Mouse (Mus musculus): ENCODE results near the gene Slc27a5. TPM values are rescaled to one million over a fixed set of nuclear protein-coding genes. Genes with fewer than 3 reads are reported as not detected.

Gene Slc27a5
- total RNA-seq, 1 experiment = 0.45 TPM

DNA sequence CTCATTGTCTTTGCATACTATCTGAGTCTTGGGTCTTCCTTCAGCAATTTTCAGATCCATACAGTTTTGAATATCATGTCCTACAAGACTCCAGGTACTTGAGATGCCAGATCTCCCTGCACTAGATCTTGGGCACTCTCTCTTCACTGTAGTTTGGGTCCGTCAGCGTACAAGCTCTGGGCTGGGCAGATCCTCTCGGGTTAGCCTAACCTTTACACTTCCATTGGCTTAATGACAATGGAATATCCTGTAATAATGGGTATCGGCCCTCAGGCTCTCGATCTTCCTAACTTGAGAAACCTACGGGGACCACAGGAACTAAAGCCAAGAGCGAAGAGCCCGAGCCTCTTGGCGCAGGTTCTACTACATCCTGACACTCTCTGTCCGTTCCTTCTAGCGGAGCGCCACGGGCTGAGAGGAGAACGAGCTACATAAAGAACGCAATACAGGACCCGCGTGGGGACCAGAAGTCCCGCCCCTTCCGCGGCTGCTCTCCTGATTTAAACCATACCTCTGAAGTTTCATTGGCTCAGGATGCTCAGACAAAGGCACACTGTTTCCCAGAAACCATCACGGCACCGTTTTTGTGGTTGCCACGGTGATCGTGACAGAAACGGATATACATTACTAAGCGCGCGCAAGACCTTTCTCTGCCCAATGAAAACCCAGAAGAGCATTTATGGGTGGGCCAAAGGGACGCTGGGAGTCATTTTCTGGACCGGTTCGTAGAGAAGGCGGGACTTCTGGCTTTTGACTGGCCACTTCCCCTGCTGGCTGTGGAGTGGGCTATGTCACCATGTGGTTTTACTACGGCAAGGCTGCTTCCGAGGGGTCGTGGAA is 48.7 kb downstream of the Slc27a5 start:
- no peaks in the 10 kb centered on the region for H3K9me3 ChIP-seq (ENCODE audit: control insufficient read depth, insufficient read depth, low read depth, low read length)
- in situ Hi-C loops (cut with MboI; ENCODE audit: low sequenced_read_pairs in 2 of 2, unreplicated experiment in 2 of 2) = no loop called here
- peak overlapping the region; percentile 71 to 77 for H3K4me3 ChIP-seq (ENCODE audit: insufficient read depth in 1 of 2, low read depth in 1 of 2, low read length in 2 of 2, poor library complexity in 1 of 2, severe bottlenecking in 1 of 2)
- no peaks in the 10 kb centered on the region for H3K36me3 ChIP-seq (ENCODE audit: control insufficient read depth, insufficient read depth, low read length, poor library complexity, severe bottlenecking)
- H3K9ac ChIP-seq (ENCODE audit: insufficient read depth, low read depth, low read length, poor library complexity, severe bottlenecking) = peak overlapping the region; percentile 95
- H3K27ac ChIP-seq (ENCODE audit: insufficient read depth, low read depth, low read length, poor library complexity, severe bottlenecking) = peak overlapping the region; percentile 78
- peak; percentile 96 for DNase-seq (ENCODE audit: low read depth, low spot score)
- H3K4me1 ChIP-seq (ENCODE audit: control insufficient read depth in 2 of 2, insufficient read depth in 2 of 2, low read length in 2 of 2, poor library complexity in 1 of 2) = peaks cover 0 to 3% of the 10 kb centered on the region in 2 experiments; a peak in 1 of 4 replicates
- TF ChIP-seq ZC3H11A (IDR thresholded peaks at IDR 0.05; ENCODE audit: borderline replicate concordance, low read depth, low read length) (no peak), CHD2 (IDR thresholded peaks at IDR 0.05; ENCODE audit: low read depth, low read length) (no peak), HCFC1 (IDR thresholded peaks at IDR 0.05; ENCODE audit: borderline replicate concordance, insufficient read depth, low read length) (no peak)

DNA sequence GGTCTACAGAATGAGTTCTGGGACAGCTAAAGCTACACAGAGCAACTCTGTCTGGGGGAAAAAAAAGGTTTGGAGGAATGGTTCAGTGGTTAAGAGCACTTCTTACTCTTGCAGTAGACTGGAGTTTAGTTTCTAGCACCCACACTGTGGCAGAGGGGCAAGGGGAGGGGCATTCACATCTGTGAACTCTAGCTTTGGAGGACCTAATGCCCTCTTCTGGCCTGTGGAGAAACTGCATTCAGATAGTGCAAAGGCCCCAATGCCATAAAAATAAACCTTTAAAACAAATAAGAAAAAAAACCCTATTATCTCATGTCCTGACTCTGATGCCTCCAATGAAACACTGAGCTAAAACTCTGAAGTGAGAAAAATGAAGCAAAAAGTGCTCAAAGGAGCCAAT is 54.5 kb downstream of the Slc27a5 start:
- Histone ChIP-seq H3K36me3 (ENCODE audit: control insufficient read depth, insufficient read depth, low read length, poor library complexity, severe bottlenecking) (no peaks in the 10 kb centered on the region), H3K27ac (ENCODE audit: insufficient read depth, low read depth, low read length, poor library complexity, severe bottlenecking) (no peak overlapping the region), H3K4me3 (ENCODE audit: insufficient read depth in 1 of 2, low read depth in 1 of 2, low read length in 2 of 2, poor library complexity in 1 of 2, severe bottlenecking in 1 of 2) (no peak overlapping the region), H3K9me3 (ENCODE audit: control insufficient read depth, insufficient read depth, low read depth, low read length) (no peaks in the 10 kb centered on the region), H3K4me1 (ENCODE audit: control insufficient read depth in 2 of 2, insufficient read depth in 2 of 2, low read length in 2 of 2, poor library complexity in 1 of 2) (no peaks in the 10 kb centered on the region), H3K9ac (ENCODE audit: insufficient read depth, low read depth, low read length, poor library complexity, severe bottlenecking) (no peak overlapping the region)
- in situ Hi-C loops (cut with MboI; ENCODE audit: low sequenced_read_pairs in 2 of 2, unreplicated experiment in 2 of 2) = no loop called here
- DNase-seq (ENCODE audit: low read depth, low spot score) = no peak
- TF ChIP-seq ZC3H11A (IDR thresholded peaks at IDR 0.05; ENCODE audit: borderline replicate concordance, low read depth, low read length) (peak; percentile 60; the same call in 1 of the 2 replicates), HCFC1 (IDR thresholded peaks at IDR 0.05; ENCODE audit: borderline replicate concordance, insufficient read depth, low read length) (no peak)

DNA sequence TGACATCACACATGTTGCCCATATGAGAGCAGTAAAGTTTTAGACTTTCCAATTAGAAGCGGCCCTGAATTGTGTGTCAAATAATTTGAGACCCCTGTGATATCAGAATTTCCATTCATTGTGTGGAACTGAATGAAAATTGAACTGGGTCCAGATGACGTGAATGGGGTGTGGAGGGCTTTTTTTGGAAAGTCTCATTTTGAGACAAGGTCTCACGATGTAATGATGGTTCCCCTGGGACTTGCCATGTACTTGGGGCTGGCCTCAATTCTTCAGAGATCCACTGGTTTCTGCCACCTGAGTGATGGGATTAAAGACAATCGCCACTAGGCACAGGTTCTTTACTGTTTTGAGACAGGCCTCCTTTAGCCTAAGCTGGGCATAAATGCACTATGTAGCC is 57.4 kb downstream of the Slc27a5 start:
- H3K36me3 ChIP-seq (ENCODE audit: control insufficient read depth, insufficient read depth, low read length, poor library complexity, severe bottlenecking) = no peaks in the 10 kb centered on the region
- TF ChIP-seq CHD2 (IDR thresholded peaks at IDR 0.05; ENCODE audit: low read depth, low read length) (no peak), HCFC1 (IDR thresholded peaks at IDR 0.05; ENCODE audit: borderline replicate concordance, insufficient read depth, low read length) (no peak), ZNF384 (IDR thresholded peaks at IDR 0.05; ENCODE audit: low read depth, low read length) (no peak), ZC3H11A (IDR thresholded peaks at IDR 0.05; ENCODE audit: borderline replicate concordance, low read depth, low read length) (no peak), MAFK (IDR thresholded peaks at IDR 0.05; ENCODE audit: insufficient read depth, low read depth, low read length) (no peak)
- H3K9ac ChIP-seq (ENCODE audit: insufficient read depth, low read depth, low read length, poor library complexity, severe bottlenecking) = no peak overlapping the region
- H3K27ac ChIP-seq (ENCODE audit: insufficient read depth, low read depth, low read length, poor library complexity, severe bottlenecking) = no peak overlapping the region
- no peak overlapping the region for H3K4me3 ChIP-seq (ENCODE audit: insufficient read depth in 1 of 2, low read depth in 1 of 2, low read length in 2 of 2, poor library complexity in 1 of 2, severe bottlenecking in 1 of 2)
- in situ Hi-C loops (cut with MboI; ENCODE audit: low sequenced_read_pairs in 2 of 2, unreplicated experiment in 2 of 2) = no loop called here
- DNase-seq (ENCODE audit: low read depth, low spot score) = no peak
- H3K9me3 ChIP-seq (ENCODE audit: control insufficient read depth, insufficient read depth, low read depth, low read length) = no peaks in the 10 kb centered on the region
- no peaks in the 10 kb centered on the region for H3K4me1 ChIP-seq (ENCODE audit: control insufficient read depth in 2 of 2, insufficient read depth in 2 of 2, low read length in 2 of 2, poor library complexity in 1 of 2)

Other genes starting within 250 kb of the Slc27a5 start
- 13.3 and 19.2 TPM in 2 replicates for gene Zscan18, start 194.6 kb downstream of the Slc27a5 start, total RNA-seq (2012; rRNA removed)
- gene Zfp329, start 179.3 kb downstream of the Slc27a5 start, total RNA-seq (2012; rRNA removed) = 10.3 and 13.6 TPM in 2 replicates
- 53.9 and 65.9 TPM in 2 replicates for gene Zfp110, start 163.4 kb downstream of the Slc27a5 start, total RNA-seq (2012; rRNA removed)
- gene Zfp128, start 117.0 kb downstream of the Slc27a5 start, total RNA-seq (2012; rRNA removed) = 1.4 and 1.8 TPM in 2 replicates
- gene Zscan22, start 100.4 kb downstream of the Slc27a5 start, total RNA-seq (2012; rRNA removed) = 5.1 and 5.7 TPM in 2 replicates
- 3,358 and 4,390 TPM in 2 replicates for gene Rps5, start 75.9 kb downstream of the Slc27a5 start, total RNA-seq (2012; rRNA removed)
- 4.4 and 6.9 TPM in 2 replicates for gene Rnf225, start 70.8 kb downstream of the Slc27a5 start, total RNA-seq (2012; rRNA removed)
- 4.7 and 5.6 TPM in 2 replicates for gene Zfp324, start 32.4 kb downstream of the Slc27a5 start, total RNA-seq (2012; rRNA removed)
- 6.4 and 7.3 TPM in 2 replicates for gene Zfp446, start 20.3 kb downstream of the Slc27a5 start, total RNA-seq (2012; rRNA removed)
- gene Trim28, start 922 bp upstream of the Slc27a5 start, total RNA-seq (2012; rRNA removed) = 2,698 and 2,854 TPM in 2 replicates
- 23.7 and 26.7 TPM in 2 replicates for gene Zbtb45, start 11.8 kb upstream of the Slc27a5 start, total RNA-seq (2012; rRNA removed)
- gene Chmp2a, start 36.6 kb upstream of the Slc27a5 start, total RNA-seq (2012; rRNA removed) = 103 and 143 TPM in 2 replicates
- gene Ube2m, start 40.1 kb upstream of the Slc27a5 start, total RNA-seq (2012; rRNA removed) = 73.8 and 92.8 TPM in 2 replicates
- 3.2 and 3.8 TPM in 2 replicates for gene Mzf1, start 56.6 kb upstream of the Slc27a5 start, total RNA-seq (2012; rRNA removed)
- not detected in 2 replicates for gene Vmn1r85, start 97.0 kb upstream of the Slc27a5 start, total RNA-seq (2012; rRNA removed)
- gene Vmn1r86, start 121.7 kb upstream of the Slc27a5 start, total RNA-seq (2012; rRNA removed) = not detected in 2 replicates
- gene Vmn1r87, start 142.0 kb upstream of the Slc27a5 start, total RNA-seq (2012; rRNA removed) = not detected in 2 replicates
- 0.04 and 0.11 TPM in 2 replicates for gene Vmn1r88, start 161.4 kb upstream of the Slc27a5 start, total RNA-seq (2012; rRNA removed)
- not detected in 2 replicates for gene Vmn1r89, start 214.8 kb upstream of the Slc27a5 start, total RNA-seq (2012; rRNA removed)